Mouse (Mus musculus): ENCODE data around the gene Vmn1r52.
"Not testable (repeated sequence)": the region's sequence is repeated elsewhere in the genome, so short reads cannot be mapped to it uniquely, and the experiment has no call there.

Vmn1r52 gene
- long read RNA-seq, experiment 1 = 0 reads
- long read RNA-seq, experiment 2 = 0 reads

DNA sequence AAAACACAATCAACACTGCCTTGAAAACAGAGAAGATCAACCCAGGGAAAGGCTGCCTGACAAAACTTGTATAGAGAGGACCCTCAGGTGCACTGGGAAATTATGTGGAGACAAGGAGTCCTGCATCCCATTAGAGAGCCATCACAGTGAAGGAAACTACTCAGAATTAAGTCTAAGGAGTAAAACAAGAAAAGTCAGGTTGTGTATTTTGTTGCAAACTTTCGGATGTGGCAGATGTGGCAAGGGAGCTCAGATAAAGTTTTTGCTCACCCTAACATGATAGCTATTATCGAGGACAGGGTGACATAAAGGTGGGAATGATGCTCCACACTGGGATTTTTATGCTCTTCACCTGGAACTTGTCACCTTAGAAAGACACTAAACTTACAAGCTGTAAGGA lies at the start of gene Vmn1r52:
Gene Vmn1r52, plus strand, starts transcription at position 301 of the 400 bp plus-strand sequence.
- intact Hi-C loops (cut with DNase I) = no loop called here

DNA sequence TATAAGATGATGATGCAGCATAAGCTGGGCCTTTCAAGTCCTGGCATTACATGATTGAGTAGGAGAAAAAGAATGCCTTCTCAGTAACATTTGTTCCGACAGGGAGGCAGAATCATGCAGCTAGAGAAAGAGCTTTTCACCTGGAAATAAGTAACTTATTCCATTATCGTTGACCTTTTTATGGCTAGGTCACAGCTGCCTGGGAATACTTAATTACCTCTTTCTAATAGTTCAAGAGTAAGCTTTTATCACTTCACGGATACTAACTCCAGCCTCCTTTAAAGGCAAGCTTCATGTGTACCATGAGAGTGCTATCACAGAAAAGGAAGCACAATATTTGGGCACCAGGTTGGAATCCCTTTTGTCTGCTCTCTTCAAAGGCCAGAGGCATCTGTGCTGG lies 14.5 kb upstream of the Vmn1r52 start:
- intact Hi-C loops (cut with DNase I) = no loop called here

DNA sequence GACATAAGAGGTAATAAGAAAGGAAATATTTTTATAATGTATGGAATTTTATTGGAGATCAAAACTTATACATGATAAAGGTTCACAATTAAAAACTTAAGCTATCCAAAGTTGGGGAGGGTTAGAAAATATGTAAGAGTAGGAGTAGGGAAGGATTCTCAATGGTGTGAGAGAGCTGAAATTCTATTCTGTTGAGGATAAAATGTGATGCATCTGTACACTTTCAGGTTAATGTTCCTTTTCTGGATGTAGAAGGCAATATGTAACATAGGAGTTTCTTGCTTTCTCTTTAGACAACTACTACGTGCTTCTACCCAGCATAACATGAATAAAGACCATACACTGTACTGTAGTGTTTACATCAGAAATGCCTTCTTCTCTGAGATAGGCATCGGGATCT lies 27.9 kb downstream of the Vmn1r52 start, which contains the start of gene V1ra8:
Gene V1ra8, plus strand, starts transcription at position 301 of the 400 bp plus-strand sequence.
- intact Hi-C loops (cut with DNase I) = not testable (repeated sequence)

DNA sequence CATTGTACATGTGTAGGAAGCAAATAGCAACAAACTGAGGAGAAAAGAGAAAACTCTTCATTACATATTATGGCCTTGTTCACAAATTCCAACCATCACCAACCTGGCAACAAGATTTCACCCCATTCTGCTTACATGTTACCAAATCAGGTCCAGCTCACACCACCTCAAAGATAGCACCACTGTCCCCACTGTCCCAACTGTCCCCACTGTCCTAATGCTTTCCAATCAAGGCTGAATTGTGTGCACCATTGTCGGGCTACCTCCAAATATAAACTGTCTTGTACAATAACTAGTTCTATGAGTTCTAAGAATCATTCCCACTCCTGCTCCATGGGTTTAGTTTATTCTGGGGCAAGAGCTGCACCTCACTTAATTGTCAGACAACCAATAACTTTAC lies 49.7 kb downstream of the Vmn1r52 start, which contains the start of gene Vmn1r53:
Gene Vmn1r53, minus strand, starts transcription at position 101 of the 400 bp plus-strand sequence.
- intact Hi-C loops (cut with DNase I) = no loop called here
